Mouse (Mus musculus): Measurements from ENCODE around the gene Cyba.

Cyba gene

GRCm38 (mm10) chr8:122423217-122423616 lies 9.5 kb downstream of the Cyba start:
- DNase-seq (ENCODE audit: low spot score in 2 of 2) = no peak

- no peak for DNase-seq (ENCODE audit: low spot score in 2 of 2)
These were observed 11.2 kb downstream of the Cyba start, which contains the start of gene Il17c for GRCm38 (mm10) chr8:122421376-122422070. Gene Il17c, plus strand, starts transcription at chr8:122422020.

- DNase-seq (ENCODE audit: low spot score in 2 of 2) = no peak
These were observed 12.7 kb downstream of the Cyba start for GRCm38 (mm10) chr8:122419881-122420555.

- no peak for DNase-seq (ENCODE audit: low spot score in 2 of 2)
These were observed 17.2 kb downstream of the Cyba start for GRCm38 (mm10) chr8:122415554-122415953.

- DNase-seq (ENCODE audit: low spot score in 2 of 2) = no peak
These were observed 18.4 kb downstream of the Cyba start for GRCm38 (mm10) chr8:122414311-122414710.

GRCm38 (mm10) chr8:122407678-122408077 lies 25.1 kb downstream of the Cyba start:
- DNase-seq (ENCODE audit: low spot score in 2 of 2) = no peak

- DNase-seq (ENCODE audit: low spot score in 2 of 2) = no peak
These were observed 27.5 kb downstream of the Cyba start for GRCm38 (mm10) chr8:122405146-122405805.

GRCm38 (mm10) chr8:122398186-122398585 lies 34.5 kb downstream of the Cyba start:
- DNase-seq (ENCODE audit: low spot score in 2 of 2) = no peak

GRCm38 (mm10) chr8:122395291-122395690 lies 37.4 kb downstream of the Cyba start:
- DNase-seq (ENCODE audit: low spot score in 2 of 2) = no peak

- DNase-seq (ENCODE audit: low spot score in 2 of 2) = no peak
These were observed 39.0 kb downstream of the Cyba start for GRCm38 (mm10) chr8:122393717-122394116.

GRCm38 (mm10) chr8:122390758-122391157 lies 42.0 kb downstream of the Cyba start:
- DNase-seq (ENCODE audit: low spot score in 2 of 2) = no peak

GRCm38 (mm10) chr8:122389357-122389756 lies 43.4 kb downstream of the Cyba start:
- no peak for DNase-seq (ENCODE audit: low spot score in 2 of 2)

- no peak for DNase-seq (ENCODE audit: low spot score in 2 of 2)
These were observed 49.7 kb downstream of the Cyba start for GRCm38 (mm10) chr8:122383039-122383438.

GRCm38 (mm10) chr8:122376365-122377231 lies 56.1 kb downstream of the Cyba start, which contains the start of gene Zc3h18:
Gene Zc3h18, plus strand, starts transcription at chr8:122376609.
- DNase-seq (ENCODE audit: low spot score in 2 of 2) = peak; percentile 98 to 100

GRCm38 (mm10) chr8:122375751-122376364 lies 56.9 kb downstream of the Cyba start:
- no peak for DNase-seq (ENCODE audit: low spot score in 2 of 2)

- DNase-seq (ENCODE audit: low spot score in 2 of 2) = no peak
These were observed 57.4 kb downstream of the Cyba start for GRCm38 (mm10) chr8:122375320-122375719.
